Mouse (Mus musculus) intestine, postnatal 0 days (tissue): Measurements from ENCODE around the gene Colq. TPM values are rescaled to one million over a fixed set of nuclear protein-coding genes. Genes with fewer than 3 reads are reported as not detected.
A peak's percentile ranks its signal among the peaks of the same experiment; 100 is the strongest.
"Not testable (repeated sequence)": the region's sequence is repeated elsewhere in the genome, so short reads cannot be mapped to it uniquely, and the experiment has no call there.

Source experiments
- ATAC-seq: fragments of 200-750 bp; cut with Nextera tagmentation; 2 replicates; pipeline ENCODE4 v1.8.0; 2017; ENCODE audit warnings: mild to moderate bottlenecking, moderate TSS enrichment, moderate library complexity
- H3K27ac ChIP-seq: fragments of 300-500 bp; sonication (generic); 2 replicates; pipeline ENCODE4 v1.5.1; 2014; ENCODE audit warnings: mild to moderate bottlenecking, low read depth, low read length, moderate library complexity
- H3K27me3 ChIP-seq: fragments of 300-500 bp; sonication (generic); replicated peaks from 2 replicates; pipeline ENCODE4 v1.6.1; 2014; ENCODE audit warnings: low read length, mixed read lengths; ENCODE audit not compliant: control insufficient read depth, insufficient read depth
- H3K36me3 ChIP-seq: fragments of 300-500 bp; sonication (generic); 2 replicates; pipeline ENCODE4 v1.6.1; 2014; ENCODE audit warnings: mild to moderate bottlenecking, moderate library complexity; ENCODE audit not compliant: control insufficient read depth, insufficient read depth
- H3K4me1 ChIP-seq: fragments of 300-500 bp; sonication (generic); replicated peaks from 2 replicates; pipeline ENCODE4 v1.6.1; 2014; ENCODE audit warnings: antibody characterized with exemption, low read length, mixed read lengths; ENCODE audit not compliant: control insufficient read depth, insufficient read depth
- H3K4me2 ChIP-seq: fragments of 300-500 bp; sonication (generic); replicated peaks from 2 replicates; pipeline ENCODE4 v1.6.1; 2014; ENCODE audit warnings: low read depth, mild to moderate bottlenecking, moderate library complexity
- H3K4me3 ChIP-seq: fragments of 300-500 bp; sonication (generic); 2 replicates; pipeline ENCODE4 v1.5.1; 2014; ENCODE audit warnings: low read depth, low read length
- H3K9ac ChIP-seq: fragments of 300-500 bp; sonication (generic); 2 replicates; pipeline ENCODE4 v1.6.1; 2014; ENCODE audit warnings: mild to moderate bottlenecking, low read depth, low read length
- H3K9me3 ChIP-seq: fragments of 300-500 bp; sonication (generic); 2 replicates; pipeline ENCODE4 v1.6.1; 2016; ENCODE audit warnings: mixed run types; ENCODE audit not compliant: control insufficient read depth
- CTCF ChIP-seq: sonication (generic); IDR thresholded peaks from 2 replicates; pipeline ENCODE4 v1.5.1; 2016; ENCODE audit warnings: low read depth, mild to moderate bottlenecking, control low read depth, antibody characterized with exemption, moderate library complexity
- WGBS: fragments of 180-500 bp; shearing (Covaris S2); extraction: QIAGEN DNeasy Blood & Tissue Kit; methylation state at CpG from one replicate; pipeline ENCODE4 v1.1.7; 2014; 5-methylcytosine and 5-hydroxymethylcytosine counted together
- polyA plus RNA-seq: library from polyadenylated mRNA; unstranded; fragments of >200 nt; fragmentation: Nextera tagmentation; extraction: Ambion mirVana; gene quantifications from 2 replicates; pipeline ENCODE4 v1.2.1, GENCODE M21; 2015

The Colq gene
- polyA plus RNA-seq, 1 experiment from 2014 or later, result 0.66 TPM

DNA sequence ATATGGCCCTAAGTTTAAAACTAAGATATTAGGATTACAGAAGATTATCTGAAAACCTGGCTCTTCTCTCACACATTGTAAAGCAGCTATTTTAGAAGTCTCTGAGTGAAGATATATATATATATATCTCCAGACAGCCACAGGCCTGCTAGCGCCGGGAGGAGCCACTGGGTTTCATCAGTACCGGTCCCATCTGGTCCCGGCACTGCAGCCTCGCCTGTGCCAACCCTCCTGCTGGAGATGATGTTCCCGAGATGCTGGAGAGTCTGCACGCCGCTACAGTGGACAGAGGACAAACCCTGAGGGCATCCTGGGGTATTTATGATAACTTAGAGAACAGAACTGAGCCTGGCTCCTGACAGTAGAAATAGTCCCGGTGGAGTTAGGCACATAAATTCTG is 26.1 kb upstream of the Colq start:
- H3K4me3 ChIP-seq, result no peak overlapping the region
- WGBS, result 87% methylated on average over 9 of the region's 9 CpGs
- ATAC-seq, result no peak
- peaks cover 15% of the 10 kb centered on the region; the same call in 1 of the 2 replicates for H3K36me3 ChIP-seq
- no peak overlapping the region for H3K9ac ChIP-seq
- no peak for TF ChIP-seq CTCF
- H3K27ac ChIP-seq, result no peak overlapping the region
- no peaks in the 10 kb centered on the region for H3K9me3 ChIP-seq
- H3K4me2 ChIP-seq, result no peak overlapping the region
- H3K27me3 ChIP-seq, result no peaks in the 10 kb centered on the region
- no peaks in the 10 kb centered on the region for H3K4me1 ChIP-seq

DNA sequence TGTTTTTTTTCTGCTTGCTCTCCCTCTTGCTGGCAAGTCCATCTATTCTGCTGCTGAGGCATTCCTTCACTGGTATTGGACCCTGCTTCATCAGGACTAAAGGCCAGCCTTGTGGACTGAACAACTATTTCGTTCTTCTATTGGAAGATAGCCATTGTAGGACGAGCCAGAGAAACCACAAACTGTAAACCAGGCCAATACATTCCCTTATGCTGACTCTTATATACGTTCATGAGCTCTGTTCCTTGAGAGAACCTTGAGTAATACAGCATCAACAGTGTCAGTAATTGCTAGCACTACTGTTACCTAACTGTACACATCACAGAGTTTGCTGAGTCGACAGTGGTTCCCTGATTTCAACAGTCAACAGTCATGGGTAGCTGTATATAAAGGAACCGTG is 22.5 kb upstream of the Colq start:
- H3K9ac ChIP-seq, result no peak overlapping the region
- H3K27ac ChIP-seq, result no peak overlapping the region
- H3K27me3 ChIP-seq, result no peaks in the 10 kb centered on the region
- WGBS, result 79% methylated on average over 5 of the region's 5 CpGs
- H3K4me2 ChIP-seq, result no peak overlapping the region
- TF ChIP-seq CTCF, result no peak
- no peaks in the 10 kb centered on the region for H3K4me1 ChIP-seq
- peaks cover 5% of the 10 kb centered on the region; the same call in 1 of the 2 replicates for H3K36me3 ChIP-seq
- H3K4me3 ChIP-seq, result no peak overlapping the region
- H3K9me3 ChIP-seq, result no peaks in the 10 kb centered on the region
- ATAC-seq, result no peak

DNA sequence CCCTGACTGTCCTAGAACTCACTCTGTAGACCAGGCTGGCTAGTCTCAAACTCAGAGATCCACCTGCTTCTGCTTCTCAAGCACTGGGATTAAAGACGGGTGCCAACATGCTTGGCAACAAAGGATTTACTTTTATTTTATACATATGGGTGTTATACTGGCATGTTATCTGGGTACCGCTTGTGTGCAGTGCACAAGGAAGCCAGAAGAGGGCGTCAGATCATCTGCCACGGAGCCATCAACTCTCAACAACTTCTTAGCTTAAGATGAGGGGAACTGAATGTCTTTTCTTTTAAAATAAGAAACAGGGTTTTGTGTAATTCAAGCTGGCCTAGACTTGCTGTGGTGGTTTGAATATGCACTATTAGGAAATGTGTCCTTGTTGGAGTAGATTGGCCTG is 20.8 kb upstream of the Colq start:
- peak; percentile 47 for TF ChIP-seq CTCF

DNA sequence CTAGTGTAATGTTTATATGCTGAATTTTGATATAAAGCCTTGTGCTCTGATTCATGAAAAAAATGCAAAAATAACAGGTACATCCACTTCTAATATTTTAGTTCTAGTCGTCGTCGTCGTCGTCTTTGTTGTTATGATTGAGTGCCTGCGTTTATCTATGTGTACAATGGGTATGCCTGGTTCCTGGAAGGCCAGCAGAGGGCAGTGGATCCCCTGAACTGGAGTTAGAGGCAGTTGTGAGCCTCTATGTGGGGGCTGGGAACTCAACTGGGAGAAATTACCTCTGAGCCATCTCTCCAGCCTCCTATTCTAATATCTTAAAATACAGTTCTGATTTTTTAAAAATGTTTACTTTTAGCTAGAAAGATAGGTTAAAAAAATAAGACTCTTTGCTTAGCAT is 14.4 kb upstream of the Colq start:
- Histone ChIP-seq H3K4me2 (no peak overlapping the region), H3K27ac (no peak overlapping the region), H3K27me3 (no peaks in the 10 kb centered on the region), H3K4me1 (no peaks in the 10 kb centered on the region), H3K9me3 (no peaks in the 10 kb centered on the region), H3K4me3 (no peak overlapping the region), H3K36me3 (no peaks in the 10 kb centered on the region), H3K9ac (no peak overlapping the region)
- 55% methylated on average over 6 of the region's 6 CpGs for WGBS
- TF ChIP-seq CTCF, result peak; percentile 56
- ATAC-seq, result no peak

More for the DNA sequence above, 20.8 kb upstream of the Colq start:
- Histone ChIP-seq H3K9me3 (no peaks in the 10 kb centered on the region), H3K4me1 (no peaks in the 10 kb centered on the region), H3K36me3 (peaks cover 5% of the 10 kb centered on the region; the same call in 1 of the 2 replicates), H3K4me3 (no peak overlapping the region), H3K27ac (no peak overlapping the region), H3K27me3 (no peaks in the 10 kb centered on the region), H3K4me2 (no peak overlapping the region), H3K9ac (no peak overlapping the region)
- no peak for ATAC-seq
- WGBS, result 69% methylated on average over 4 of the region's 4 CpGs

- no peak overlapping the region for H3K27ac ChIP-seq
- H3K36me3 ChIP-seq, result no peaks in the 10 kb centered on the region
- peak; percentile 73 for TF ChIP-seq CTCF
- ATAC-seq, result no peak
- 68% methylated on average over 5 of the region's 5 CpGs for whole genome bisulfite sequencing
- H3K4me3 ChIP-seq, result no peak overlapping the region
- no peaks in the 10 kb centered on the region for H3K4me1 ChIP-seq
- no peak overlapping the region for H3K4me2 ChIP-seq
- no peak overlapping the region for H3K9ac ChIP-seq
- H3K27me3 ChIP-seq, result no peaks in the 10 kb centered on the region
- H3K9me3 ChIP-seq, result no peaks in the 10 kb centered on the region
These were observed 13.8 kb upstream of the Colq start for GRCm38 (mm10) chr14:31604916-31605315.

- 76% methylated on average over 6 of the region's 6 CpGs for WGBS
These were observed 11.5 kb upstream of the Colq start for GRCm38 (mm10) chr14:31602616-31602979.

DNA sequence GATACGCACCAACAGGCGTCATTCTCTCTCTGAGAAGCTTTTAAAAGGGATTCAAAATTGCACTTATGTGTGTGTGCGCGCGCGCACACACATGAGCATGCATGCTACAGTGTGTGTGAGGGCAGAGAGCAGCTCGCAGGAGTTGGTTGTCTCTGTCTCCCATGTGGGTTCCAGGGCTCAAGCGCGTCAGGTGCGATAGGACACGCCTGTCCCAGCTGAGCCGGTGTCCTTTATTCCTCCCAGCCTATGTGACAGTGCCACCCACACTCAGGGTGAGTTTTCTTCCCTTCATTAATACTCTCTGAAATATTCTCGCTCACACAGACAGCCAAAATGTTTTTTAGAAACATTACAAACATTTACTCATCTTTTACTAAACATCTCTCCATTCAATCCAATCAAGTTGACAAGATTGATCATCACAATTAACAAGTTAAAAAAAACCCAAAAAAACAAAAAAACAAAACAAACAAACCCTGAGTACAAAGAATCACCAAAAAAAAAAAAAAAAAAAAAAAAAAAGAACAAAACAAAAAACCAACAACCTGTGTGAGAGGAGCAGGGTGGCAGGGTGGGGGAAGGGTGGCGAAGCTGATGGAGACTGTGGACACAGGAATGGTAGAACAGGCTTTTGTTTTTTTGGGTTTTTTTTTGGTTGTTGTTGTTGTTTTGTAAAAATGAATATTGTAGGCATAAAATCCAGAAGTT is 10.9 kb upstream of the Colq start:
- no peaks in the 10 kb centered on the region for H3K9me3 ChIP-seq
- 91% methylated on average over 14 of the region's 14 CpGs for WGBS
- no peaks in the 10 kb centered on the region for H3K36me3 ChIP-seq
- no peak overlapping the region for H3K9ac ChIP-seq
- TF ChIP-seq CTCF, result no peak
- H3K4me3 ChIP-seq, result no peak overlapping the region
- no peaks in the 10 kb centered on the region for H3K4me1 ChIP-seq
- no peak overlapping the region for H3K4me2 ChIP-seq
- ATAC-seq, result no peak
- no peaks in the 10 kb centered on the region for H3K27me3 ChIP-seq
- no peak overlapping the region for H3K27ac ChIP-seq

More at GRCm38 (mm10) chr14:31602616-31602979, 11.5 kb upstream of the Colq start:
- not testable (repeated sequence) for ATAC-seq, H3K36me3 ChIP-seq, H3K4me2 ChIP-seq, H3K9me3 ChIP-seq, H3K27ac ChIP-seq, H3K4me3 ChIP-seq, H3K4me1 ChIP-seq, H3K9ac ChIP-seq, H3K27me3 ChIP-seq
